Mouse (Mus musculus) lung, postnatal 14 days (tissue): ENCODE measurements around the gene Espn.
A peak's percentile ranks its signal among the peaks of the same experiment; 100 is the strongest.

Experiments
- DNase-seq: peaks from one replicate; pipeline ENCODE4 v3.0.0; 2021

Gene Espn

DNA sequence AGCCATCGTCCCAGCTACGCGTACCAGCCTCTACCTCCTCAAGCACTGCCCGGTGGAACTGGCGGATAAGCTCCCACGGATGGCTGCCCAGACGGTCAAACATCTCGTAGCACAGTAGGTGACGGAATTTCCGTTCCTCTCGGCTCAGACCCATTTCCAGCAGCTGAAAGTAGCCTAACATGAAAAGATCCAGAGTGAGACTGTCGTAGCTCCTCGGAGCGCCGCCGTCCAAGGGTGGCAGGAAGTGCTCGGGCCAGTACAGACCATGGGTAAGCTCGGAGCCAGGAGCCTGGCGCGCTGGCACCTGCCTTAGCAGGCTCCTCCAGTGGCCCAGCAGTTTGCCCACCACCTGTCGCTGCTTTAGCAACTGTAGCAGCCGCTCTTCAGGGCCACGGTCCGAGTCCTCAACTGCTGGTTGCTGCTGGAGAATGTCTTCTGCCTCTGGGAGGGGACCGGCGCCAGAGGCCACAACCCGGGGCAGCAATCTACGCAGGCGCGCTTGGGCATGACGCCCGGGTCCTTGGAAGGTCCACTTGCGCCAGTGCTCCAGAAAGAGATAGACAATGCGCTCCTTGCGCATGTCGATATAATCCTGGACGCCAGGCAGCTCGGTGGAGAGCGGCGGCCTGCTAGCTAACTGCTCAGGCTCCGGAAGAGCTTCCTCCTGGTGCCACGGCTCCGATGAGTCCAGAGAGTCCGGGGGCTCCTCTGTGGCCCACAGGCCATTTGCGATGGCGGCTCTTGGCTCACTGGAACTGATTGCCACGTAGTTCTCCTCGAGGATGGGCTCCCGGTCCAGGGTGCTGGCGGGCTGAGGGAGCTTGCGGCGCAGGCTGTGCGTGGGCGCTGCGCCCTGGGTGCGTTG is 26.8 kb downstream of the Espn start:
- peak; percentile 65 for DNase-seq

DNA sequence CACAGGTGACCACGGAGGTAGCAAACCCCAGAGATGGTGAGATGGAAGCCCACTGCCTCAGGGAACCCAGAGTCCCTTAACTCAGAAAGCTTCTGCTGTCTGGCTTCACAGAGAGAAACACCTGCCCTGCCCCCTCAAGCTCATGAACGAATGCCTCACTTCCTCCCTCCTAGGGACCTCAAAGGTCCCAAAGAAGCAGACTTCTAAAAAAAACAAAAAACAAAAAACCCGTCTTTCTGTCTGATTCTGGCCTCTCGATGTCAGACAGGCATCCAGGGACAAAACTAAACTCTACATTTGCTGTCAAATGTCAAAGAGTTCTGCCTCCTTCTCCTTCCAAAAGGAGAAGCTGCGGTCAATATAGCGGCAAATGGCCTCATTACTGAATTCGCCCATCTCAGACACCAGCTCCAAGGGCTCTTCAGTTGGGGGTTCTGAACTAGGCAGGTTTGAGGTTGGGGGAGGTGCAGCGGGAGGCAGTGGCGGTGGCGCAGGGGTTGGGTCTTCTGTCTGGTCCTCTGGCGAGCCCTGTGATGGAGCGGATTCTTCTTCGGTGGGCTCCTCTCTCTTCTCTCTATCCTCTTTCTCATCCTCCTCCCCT is 27.7 kb downstream of the Espn start:
- DNase-seq, result no peak

DNA sequence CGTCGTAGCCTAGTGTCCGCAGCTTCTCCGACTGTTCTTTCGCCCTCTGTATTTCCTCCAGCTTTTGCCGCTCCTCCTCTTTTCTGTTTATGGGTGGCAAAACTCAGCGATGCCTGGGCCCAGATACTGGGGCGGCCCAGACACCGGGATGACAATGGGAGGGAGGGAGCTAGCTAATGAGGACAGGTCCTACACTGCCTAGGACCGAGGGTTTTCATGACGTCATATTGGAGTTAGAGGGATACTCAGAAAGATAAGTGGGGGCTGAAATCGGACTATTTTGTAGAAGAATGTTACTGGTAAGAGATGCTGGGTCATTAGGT is 31.0 kb downstream of the Espn start:
- DNase-seq, result no peak

DNA sequence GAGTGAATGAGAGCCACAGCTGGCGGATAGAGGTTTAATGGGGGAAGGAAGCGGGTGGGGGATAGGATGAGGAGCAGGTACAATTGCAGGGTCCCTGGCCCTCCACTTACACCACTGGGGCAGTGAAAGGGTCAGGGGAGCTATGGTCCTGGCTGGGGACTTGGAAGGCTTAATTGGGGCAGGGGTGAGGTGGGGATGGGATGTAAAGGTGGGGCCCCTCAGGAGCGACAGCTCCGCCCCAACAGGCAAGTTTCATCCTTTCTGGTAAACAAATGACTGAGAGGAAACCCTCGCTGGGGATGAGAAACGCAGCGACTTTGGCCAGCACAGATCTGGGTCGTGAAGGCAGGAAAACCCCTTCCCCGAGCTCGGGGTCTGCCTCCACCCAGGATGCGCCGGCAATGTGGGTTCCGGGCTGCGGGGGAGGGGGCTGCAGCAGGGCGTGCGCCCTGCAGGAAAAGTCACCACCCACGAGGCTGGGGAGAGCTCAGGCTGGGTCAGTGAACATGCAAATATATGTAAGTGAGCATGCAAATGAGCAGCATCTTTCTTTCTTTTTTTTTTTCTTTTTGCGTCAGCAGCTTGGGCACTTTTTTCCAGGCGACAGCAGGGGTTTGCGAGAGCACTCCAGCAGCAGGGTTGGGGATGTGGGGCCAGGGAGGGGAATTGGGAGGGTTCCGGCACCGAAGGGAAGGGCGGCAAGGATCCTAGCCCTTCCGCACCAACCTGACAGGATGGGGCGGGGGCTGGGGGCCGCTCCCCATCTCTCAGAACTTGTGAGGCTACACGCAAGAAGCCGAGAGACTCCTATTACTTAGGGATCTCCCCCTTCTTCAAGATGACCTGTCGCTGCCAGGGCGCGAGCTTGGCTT is 31.6 kb downstream of the Espn start:
- no peak for DNase-seq

- DNase-seq, result peak; percentile 61
Observed at GRCm38 (mm10) chr4:152119396-152120292, 32.5 kb downstream of the Espn start.

DNA sequence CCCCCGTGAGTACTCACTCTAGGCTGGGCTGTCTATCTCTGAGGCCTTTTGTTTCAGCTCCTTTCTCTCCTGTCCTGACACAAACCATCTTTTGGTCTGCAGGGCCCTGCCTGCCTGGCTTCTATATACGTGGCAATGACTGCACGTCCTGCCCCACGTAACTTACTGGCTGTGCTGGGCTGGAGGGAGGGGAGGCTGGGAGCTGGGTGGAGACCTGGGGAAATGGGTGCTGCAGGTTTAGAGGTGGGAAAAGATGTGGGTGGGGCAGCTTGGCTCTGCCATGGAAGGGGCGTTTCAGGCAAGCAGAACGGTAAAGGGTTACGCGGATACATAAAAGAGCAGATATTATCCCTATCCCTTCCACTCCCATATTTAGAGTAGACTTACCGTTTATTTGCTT is 34.6 kb downstream of the Espn start:
- no peak for DNase-seq

GRCm38 (mm10) chr4:152115921-152116612 is 36.1 kb downstream of the Espn start, which contains the start of gene Tnfrsf25:
Gene Tnfrsf25, plus strand, starts transcription at chr4:152115934.
- DNase-seq, result no peak

- no peak for DNase-seq
Observed at GRCm38 (mm10) chr4:152114080-152114479, 38.1 kb downstream of the Espn start.

DNA sequence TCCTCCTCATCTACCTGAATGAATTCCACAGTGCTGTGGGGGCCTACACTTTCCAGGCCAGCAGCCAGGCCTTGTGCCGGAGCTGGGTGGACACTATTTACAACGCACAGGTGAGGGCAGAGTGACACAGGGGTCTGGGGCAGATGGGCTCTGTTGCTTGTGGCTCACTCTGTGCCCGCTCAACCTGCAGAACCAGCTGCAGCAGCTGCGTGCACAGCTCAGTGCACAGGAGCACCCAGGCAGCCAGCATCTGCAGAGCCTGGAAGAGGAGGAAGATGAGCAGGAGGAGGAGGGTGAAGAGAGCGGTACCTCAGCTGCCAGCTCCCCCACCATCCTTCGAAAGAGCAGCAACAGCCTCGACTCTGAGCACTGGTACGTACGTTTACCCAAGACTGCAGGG is 39.8 kb downstream of the Espn start:
- DNase-seq, result no peak

GRCm38 (mm10) chr4:152110689-152111088 is 41.5 kb downstream of the Espn start:
- no peak for DNase-seq

- no peak for DNase-seq
Observed at GRCm38 (mm10) chr4:152109509-152109908, 42.7 kb downstream of the Espn start.

DNA sequence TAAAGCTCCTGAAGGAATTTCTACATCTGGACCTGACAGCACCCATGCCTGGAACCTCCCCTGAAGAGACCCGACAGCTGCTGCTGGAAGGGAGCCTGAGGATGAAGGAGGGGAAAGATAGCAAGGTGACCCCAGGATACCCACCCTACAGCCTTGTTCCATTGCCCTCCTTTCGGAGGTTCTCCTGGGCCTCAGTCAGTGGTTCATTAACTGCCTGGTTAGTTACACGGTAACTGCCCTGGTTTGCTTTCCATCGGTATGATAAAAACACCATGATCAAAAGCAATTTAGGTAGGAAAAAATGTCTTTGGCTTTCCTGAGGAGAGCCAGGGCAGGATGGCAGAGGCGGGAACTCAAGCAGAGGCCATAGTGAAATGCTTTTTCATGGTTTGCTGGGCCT is 43.5 kb downstream of the Espn start:
- DNase-seq, result no peak

DNA sequence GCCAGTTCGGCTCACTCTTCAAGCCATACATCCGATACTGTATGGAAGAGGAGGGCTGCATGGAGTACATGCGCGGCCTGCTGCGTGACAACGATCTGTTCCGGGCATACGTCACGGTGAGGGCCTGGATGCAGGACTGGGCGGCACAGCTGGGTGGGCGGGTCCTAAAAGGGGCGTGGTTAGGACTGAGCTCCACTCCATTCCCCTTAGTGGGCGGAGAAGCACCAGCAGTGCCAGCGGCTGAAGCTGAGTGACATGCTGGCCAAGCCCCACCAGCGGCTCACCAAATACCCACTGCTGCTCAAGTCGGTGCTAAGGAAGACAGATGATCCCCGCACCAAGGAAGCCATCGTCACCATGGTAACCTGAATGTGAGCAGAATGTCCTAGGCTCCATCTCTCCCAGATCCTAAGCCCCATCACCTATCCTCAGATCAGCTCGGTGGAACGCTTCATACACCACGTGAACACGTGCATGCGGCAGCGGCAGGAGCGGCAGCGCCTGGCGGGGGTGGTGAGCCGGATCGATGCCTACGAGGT is 44.1 kb downstream of the Espn start:
- DNase-seq, result peak; percentile 75

GRCm38 (mm10) chr4:152107493-152107892 is 44.7 kb downstream of the Espn start:
- peak; percentile 78 for DNase-seq

DNA sequence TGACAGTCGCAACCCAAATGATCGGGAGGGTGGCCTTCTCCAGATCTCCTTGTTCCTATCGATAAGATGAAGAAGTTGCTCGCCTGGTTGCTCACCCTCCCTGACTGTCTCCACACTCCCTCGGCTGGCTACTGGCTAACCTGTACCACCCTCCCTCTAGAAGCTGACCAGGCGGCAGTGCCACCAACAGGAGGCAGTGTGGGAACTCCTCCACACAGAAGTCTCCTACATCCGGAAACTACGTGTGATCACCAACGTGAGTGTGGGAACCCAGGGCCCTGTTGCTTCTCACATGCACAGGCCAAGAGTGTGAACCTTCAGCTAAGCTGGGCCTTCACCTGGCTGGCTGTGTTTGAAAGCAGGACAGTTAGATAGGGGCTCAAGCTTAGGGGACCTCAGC is 45.4 kb downstream of the Espn start:
- DNase-seq, result no peak

DNA sequence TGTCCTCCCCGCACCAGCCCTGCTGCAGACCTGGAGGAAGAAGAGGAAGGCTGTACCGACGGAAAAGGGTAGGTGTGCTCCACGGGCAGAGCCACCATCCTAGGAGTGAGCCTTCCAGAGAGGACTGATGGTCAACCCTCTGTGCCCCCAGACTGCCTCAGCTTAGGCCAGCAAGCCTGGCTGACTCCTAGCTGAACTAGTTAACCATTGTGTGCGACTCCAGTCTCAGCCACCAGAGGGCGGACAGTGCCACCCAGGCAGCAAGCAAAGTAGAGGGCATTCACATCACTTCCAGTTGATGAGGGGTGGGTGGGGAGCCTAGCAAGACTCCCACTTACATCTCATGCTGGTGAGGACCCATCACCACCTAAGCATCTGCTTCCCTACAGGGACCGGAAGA is 49.1 kb downstream of the Espn start:
- DNase-seq, result peak; percentile 86

DNA sequence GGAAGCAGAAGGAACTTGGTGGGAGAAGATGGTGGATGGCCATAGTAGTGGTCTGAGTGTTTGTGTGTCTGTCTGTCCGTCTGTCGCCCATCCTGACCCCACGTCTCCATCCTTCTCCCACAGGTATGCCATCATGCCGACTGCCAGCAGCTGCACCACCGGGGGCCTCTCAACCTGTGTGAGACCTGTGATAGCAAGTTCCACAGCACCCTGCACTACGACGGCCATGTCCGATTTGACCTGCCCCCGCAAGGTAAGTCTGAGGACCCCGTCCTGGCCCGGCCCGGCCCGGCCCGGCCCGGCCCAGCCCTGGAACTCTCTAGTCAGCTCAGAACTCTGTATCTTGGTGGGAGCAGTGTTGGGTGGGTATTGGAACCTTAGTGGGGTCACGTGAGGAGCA is 50.2 kb downstream of the Espn start:
- DNase-seq, result no peak

DNA sequence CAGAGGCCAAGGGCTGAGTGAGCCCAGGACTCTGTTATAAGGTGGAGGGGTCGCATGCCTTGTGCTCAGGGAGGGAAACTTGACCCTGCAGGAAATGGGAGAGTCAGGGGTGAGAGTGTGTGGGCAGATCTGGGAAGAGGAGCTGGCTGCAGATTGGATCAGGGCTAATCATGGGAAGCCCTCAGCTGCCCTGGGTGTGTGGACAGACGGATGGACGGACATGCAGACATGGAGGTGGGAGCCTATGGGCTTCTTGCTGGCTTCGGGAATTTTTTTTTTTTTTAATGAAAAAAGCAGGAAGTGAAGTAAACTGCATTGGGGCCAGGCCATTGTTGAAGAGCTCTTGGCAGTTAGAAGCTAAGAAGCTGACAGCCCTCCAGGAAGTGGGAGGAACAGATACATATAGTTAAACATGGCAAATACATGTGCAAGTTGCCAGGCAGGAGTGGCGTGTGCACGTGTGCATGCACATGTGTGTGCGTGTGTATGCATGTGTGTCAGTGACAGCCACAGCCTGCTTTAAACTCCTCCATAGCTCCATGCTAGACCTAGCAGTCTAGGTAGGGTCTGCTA is 51.0 kb downstream of the Espn start:
- no peak for DNase-seq

- DNase-seq, result no peak
Observed at GRCm38 (mm10) chr4:152100541-152100940, 51.6 kb downstream of the Espn start.

- peak; percentile 50 for DNase-seq
Observed at GRCm38 (mm10) chr4:152097911-152098799, 54.0 kb downstream of the Espn start.
